Mouse (Mus musculus) adrenal gland, adult 2 months (tissue): ENCODE measurements around the gene Fto. TPM values are rescaled to one million over a fixed set of nuclear protein-coding genes. Genes with fewer than 3 reads are reported as not detected.
A peak's percentile ranks its signal among the peaks of the same experiment; 100 is the strongest.

Source experiments
- DNase-seq: peaks from one replicate; pipeline ENCODE4 v3.0.0; 2021
- polyA plus RNA-seq: library from polyadenylated mRNA; depleted of rRNA; stranded (reverse); fragments of >200 nt; gene quantifications from 2 replicates; pipeline ENCODE4 v1.2.3, GENCODE M21; 2012
- total RNA-seq, 2 experiments: library from RNA; stranded (reverse); gene quantifications; 2 replicates each; pipeline ENCODE4 v1.2.3; 2021

Gene Fto
- total and polyA plus RNA-seq, 3 experiments: 22.0 to 77.1 (median 74.8) TPM

DNA sequence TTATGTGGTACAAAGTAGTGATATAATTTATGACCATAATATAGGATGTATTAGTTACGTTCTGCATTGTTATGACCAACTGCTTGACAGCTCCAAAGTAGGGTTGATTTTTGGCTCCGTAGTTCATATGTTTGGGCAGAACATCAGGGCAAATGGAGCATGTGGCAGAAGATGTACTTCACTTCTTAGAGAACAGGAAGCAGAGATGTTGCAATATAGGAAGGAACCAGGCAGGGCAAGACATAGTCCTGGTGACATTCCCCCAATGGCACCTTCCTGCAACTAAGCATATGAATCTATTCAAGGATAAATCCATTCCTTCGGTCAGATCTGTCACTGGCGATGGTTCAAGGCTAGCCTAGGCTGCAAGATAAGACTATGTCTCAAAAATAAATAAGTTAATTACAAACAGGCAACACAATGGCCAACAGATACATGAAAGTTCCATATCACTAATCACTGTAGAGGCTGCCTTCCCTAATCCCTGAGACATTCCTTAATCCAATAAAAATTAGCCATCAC is 44.2 kb downstream of the Fto start:
- DNase-seq: no peak

GRCm38 (mm10) chr8:91358016-91358415 is 44.7 kb downstream of the Fto start:
- DNase-seq: no peak

GRCm38 (mm10) chr8:91359511-91359910 is 46.2 kb downstream of the Fto start:
- DNase-seq: no peak

- no peak for DNase-seq
Measured at GRCm38 (mm10) chr8:91360644-91361357, 47.5 kb downstream of the Fto start.

DNA sequence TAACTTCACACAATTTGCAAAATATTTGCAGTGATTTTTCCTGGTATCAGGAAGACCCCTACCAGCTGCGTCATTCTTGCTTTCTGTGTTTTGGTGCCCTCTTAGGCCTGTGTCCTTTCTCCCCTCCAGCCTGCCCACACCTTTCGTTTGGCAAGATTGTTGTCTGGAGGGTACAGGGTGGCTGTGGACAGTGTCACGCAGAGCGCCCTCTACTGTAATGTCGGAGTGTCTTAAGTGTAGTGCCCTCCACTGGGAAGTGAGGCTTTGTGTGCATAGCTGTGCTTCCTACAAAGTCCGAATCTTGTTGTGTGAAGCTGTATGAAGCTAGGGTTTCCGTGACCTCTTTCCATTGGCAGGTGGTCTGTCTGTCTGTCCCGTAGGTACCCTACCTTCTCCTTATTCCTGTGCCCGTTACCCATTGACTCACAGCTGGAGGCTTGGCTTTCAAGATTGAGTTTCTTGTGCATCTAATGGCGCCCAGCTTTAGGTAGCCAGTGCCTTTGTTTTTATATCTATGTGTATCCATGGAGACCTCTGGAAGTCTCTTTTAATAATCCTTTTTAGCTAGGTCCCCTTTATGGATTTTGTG is 50.0 kb downstream of the Fto start:
- DNase-seq: no peak

- DNase-seq: no peak
Measured at GRCm38 (mm10) chr8:91364216-91364615, 50.9 kb downstream of the Fto start.

DNA sequence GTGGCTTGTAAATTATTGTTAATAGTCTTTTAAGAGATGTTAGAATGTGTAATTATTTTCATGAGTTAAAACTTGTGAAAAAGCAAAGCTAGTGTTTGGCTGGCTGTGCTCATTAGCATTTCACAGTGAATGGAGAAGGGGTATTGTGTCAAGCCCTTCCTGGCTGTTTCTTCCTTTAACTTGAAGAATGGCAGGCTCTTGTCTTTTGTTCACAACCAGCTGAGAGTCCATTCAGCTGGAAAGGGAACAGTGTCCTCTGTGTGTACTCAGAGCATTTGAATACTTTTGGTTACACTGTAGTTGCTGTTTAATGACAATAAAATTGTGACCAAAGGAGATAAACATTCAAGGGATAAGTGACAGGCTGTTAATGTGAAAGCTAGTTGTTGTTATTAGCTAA is 52.5 kb downstream of the Fto start:
- no peak for DNase-seq

DNA sequence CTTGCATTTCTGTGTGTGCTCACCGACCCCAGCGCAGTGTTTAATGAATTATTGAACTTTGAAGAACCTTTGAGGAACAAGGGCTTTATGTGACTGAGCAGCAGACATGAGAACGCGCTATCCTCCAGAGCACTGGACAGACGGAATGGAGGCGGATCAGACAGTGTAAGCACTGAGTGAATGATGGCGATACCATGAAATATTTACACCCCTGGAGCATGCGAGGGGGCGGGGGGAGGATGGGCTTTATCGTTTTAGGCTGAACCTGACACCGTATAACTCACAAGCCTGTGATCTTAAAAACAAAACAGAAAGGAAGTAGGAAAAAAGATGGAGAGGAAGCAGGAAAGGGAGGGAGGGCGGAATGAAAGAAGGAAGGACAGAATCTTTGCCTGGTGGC is 57.6 kb downstream of the Fto start:
- no peak for DNase-seq

DNA sequence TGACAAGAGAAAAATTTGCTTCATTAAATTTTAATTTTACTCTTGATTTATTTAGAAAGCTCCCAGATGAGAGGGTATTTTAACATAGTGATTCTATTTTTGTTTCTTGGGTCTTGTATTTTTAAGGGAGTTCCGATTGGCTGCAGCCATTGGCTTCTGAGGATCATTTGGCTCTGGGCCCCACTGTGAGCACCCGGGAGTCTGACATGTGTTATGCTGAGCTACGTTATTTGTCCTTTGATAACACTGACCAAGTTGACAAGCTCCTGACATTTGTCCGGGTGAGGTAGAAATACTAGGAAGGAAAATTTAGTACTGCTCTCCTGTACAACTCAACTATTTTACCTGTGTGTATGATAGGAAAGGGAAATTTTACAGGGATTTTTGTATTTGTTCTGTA is 58.7 kb downstream of the Fto start:
- no peak for DNase-seq

- no peak for DNase-seq
Measured at GRCm38 (mm10) chr8:91372780-91373577, 59.7 kb downstream of the Fto start.

- DNase-seq: no peak
Measured at GRCm38 (mm10) chr8:91375054-91375938, 62.0 kb downstream of the Fto start.

DNA sequence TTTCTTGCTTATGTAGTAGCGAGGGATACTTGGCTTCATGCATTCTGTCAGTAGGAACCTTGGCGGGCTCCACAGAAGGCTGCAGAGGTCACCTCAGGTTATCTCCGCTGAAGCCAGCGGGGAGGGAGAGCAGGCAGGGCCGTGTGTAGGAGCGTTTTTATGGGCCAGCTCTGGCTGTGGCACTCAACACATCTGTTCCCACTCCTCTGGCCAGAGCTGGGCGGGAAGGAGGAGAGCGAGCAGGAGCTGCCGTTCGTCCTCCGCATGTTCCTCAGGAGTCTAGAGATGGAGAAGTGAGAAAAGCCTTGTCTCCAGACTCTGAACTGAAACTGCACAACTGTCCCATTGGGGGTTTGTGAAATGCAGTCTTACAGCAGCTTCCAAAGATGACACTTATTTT is 63.5 kb downstream of the Fto start:
- peak; percentile 45 for DNase-seq

- DNase-seq: no peak
Measured at GRCm38 (mm10) chr8:91377275-91377674, 64.0 kb downstream of the Fto start.

- peak; percentile 77 for DNase-seq
Measured at GRCm38 (mm10) chr8:91378846-91379499, 65.6 kb downstream of the Fto start.

DNA sequence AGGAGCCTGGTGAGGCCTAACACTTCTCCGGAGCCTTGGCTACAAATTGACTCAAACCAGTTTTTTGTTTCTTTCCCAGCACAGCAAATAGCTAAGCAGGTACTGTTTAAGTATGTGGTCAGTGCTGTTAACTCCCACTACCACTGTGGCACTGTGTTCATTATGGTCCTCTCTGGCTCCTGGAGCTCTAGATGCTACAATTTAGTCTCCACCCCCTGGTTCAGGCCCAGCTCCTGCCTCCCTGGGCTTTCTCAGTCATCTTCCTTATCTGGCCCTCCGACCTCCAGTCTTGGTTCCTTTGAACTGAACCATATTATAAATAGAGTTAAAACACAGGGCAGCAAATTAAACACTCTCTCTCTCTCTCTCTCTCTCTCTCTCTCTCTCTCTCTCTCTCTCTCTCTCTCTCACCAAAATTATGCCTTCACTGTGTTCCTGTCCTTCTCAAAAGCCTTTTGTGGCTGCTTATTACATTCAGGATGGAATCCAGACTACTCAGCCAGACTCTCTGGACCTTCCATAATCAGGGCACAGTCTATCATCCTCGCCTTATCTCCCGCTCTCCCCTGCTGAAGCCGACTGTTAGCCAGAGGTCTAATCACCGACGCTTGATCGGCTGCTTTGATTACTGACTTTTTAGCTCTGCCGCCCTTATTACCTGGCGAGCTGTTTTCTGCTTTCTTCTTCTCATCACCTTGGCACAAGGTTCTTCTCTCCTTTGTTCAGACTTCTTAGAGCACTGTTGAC is 67.6 kb downstream of the Fto start:
- peak; percentile 14 for DNase-seq

DNA sequence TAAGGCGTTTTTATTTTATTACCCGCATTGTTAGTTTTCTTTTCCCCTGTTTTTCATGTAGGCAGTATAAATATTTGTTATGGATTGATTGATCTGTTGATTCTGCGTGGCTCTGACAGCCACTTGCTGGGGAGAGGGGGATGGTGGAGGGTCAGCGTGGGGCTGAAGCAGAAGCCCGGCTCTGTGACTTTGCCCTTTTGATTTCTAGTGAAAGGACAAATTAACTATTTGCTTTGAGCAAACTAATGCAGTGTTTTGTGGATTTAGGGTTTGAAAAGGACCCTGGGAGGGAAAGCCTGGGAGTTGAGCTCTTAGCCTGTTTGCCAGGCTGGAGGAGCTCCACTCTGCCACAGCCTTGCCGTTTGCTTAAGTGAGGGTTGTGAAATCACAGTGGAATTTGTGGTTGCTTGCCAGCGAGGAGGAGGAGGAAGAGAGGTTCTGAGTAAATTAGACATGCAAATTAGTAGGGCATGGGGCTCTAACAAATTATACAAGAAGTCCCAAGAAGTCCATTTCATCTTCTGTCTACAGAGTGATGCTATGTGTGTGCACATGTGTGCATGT is 68.3 kb downstream of the Fto start:
- DNase-seq: peak; percentile 73

- no peak for DNase-seq
Measured at GRCm38 (mm10) chr8:91383210-91383609, 69.9 kb downstream of the Fto start.

DNA sequence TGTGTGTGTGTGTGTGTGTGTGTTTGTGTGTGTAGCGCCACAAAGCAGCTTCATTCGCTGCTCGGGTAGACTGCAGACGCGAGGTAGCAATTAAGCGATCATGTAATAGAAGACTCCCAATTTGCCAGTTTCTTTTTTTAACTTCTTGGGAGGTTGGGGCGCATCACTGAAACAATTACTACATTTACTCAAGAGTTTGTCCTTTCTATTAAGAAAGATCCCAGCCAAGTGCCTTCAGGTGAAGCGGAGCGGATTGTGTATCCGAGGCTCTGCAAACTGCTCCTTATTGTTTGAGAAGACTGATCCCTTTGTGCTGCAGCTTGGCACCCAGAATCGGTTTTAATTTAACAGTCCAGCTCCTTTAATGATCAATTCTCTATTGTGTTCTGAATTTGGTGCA is 70.5 kb downstream of the Fto start:
- DNase-seq: no peak

DNA sequence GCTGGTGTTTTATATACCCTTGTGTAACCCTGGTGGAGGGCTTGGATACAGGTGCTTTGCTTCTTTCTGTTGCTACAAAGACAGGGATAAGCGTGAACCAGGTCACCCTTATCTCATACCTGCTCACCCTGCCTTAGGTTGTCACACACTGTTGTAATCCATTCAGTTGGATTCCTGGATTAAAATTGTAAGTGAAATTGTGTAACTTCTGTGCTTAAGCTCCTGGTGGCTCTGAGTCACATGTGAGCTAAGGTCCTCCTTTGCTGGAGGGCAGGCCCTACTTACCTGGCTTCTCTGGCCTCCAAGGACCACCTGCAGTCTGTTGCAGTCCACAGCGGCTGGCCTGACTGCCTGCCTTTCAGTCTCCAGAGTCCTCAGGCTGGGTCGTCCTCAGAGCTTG is 71.1 kb downstream of the Fto start:
- DNase-seq: no peak

DNA sequence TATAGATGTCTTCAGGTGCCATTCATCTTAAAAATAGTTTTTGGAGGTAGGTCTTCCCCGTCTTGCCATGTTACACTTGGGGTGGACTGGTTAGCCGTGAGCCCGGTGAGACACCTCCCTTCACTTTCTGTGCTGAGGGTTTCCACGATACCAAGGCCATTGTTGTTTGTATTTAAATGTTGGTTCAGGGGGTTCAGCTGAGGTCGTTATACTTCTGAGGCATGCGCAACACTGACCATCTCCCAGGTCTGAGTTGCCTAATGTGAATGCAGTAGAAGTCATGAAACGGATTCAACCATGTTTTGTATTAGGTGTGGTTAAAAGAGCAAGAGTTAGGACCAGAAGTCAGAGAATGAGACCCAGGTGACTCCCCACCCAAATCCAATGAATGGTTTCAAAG is 72.5 kb downstream of the Fto start:
- DNase-seq: no peak
